ENCODE assay signal across 8 mouse cellular contexts in genomic region chr12:72976718-72977117, GRCm38 (mm10). TPM values are rescaled to one million over a fixed set of nuclear protein-coding genes. Genes with fewer than 3 reads are reported as not detected.
DNase-seq lines count a peak whose midpoint lies in the region; ATAC-seq and TF ChIP-seq lines count a peak whose summit lies in the region.

No protein-coding gene starts in this region.

- peaks cover 51% of the 10 kb centered on the region for H3K27me3 ChIP-seq in forebrain, embryonic 12.5 days
- H3K27me3 ChIP-seq in heart, postnatal 0 days (ENCODE audit: control insufficient read depth, insufficient read depth, low read length), result no peaks in the 10 kb centered on the region
- H3K27me3 ChIP-seq in liver, embryonic 15.5 days, result no peaks in the 10 kb centered on the region
- peaks cover 30% of the 10 kb centered on the region for H3K27me3 ChIP-seq in neural tube, embryonic 13.5 days

- H3K36me3 ChIP-seq in forebrain, embryonic 12.5 days (replicated peaks), result no peaks in the 10 kb centered on the region
- no peaks in the 10 kb centered on the region for H3K36me3 ChIP-seq in heart, postnatal 0 days (replicated peaks; ENCODE audit: control insufficient read depth, insufficient read depth, low read length)
- no peaks in the 10 kb centered on the region for H3K36me3 ChIP-seq in liver, embryonic 15.5 days (replicated peaks)
- H3K36me3 ChIP-seq in neural tube, embryonic 13.5 days, result no peaks in the 10 kb centered on the region

- H3K4me3 ChIP-seq in forebrain, embryonic 12.5 days (replicated peaks), result no peak overlapping the region; the same call in 1 of the 2 replicates
- H3K4me3 ChIP-seq in heart, postnatal 0 days (ENCODE audit: low read depth, low read length), result peak overlapping the region; percentile 40
- H3K4me3 ChIP-seq in liver, embryonic 15.5 days (replicated peaks), result no peak overlapping the region; the same call in 1 of the 2 replicates
- peak overlapping the region; percentile 13; the same call in 1 of the 2 replicates for H3K4me3 ChIP-seq in neural tube, embryonic 13.5 days

- no peak overlapping the region for H3K9ac ChIP-seq in forebrain, embryonic 12.5 days
- 0 out of 2 replicates have a peak overlapping the region, but pooled peaks have one; percentile 27 for H3K9ac ChIP-seq in heart, postnatal 0 days (replicated peaks; ENCODE audit: low read depth, low read length)
- H3K9ac ChIP-seq in liver, embryonic 15.5 days, result no peak overlapping the region
- peak overlapping the region; percentile 45; the same call in 1 of the 2 replicates for H3K9ac ChIP-seq in neural tube, embryonic 13.5 days

- H3K27ac ChIP-seq in forebrain, embryonic 12.5 days, result no peak overlapping the region
- no peak overlapping the region for H3K27ac ChIP-seq in heart, postnatal 0 days (ENCODE audit: low read depth)
- no peak overlapping the region for H3K27ac ChIP-seq in liver, embryonic 15.5 days (replicated peaks)
- no peak overlapping the region for H3K27ac ChIP-seq in neural tube, embryonic 13.5 days (replicated peaks)

- no peak for TF ChIP-seq EP300 in heart, postnatal 0 days (IDR thresholded peaks at IDR 0.05; ENCODE audit: low read depth)

- no peaks in the 10 kb centered on the region for H3K9me3 ChIP-seq in forebrain, embryonic 12.5 days
- H3K9me3 ChIP-seq in heart, postnatal 0 days (replicated peaks; ENCODE audit: control insufficient read depth, low read length), result no peaks in the 10 kb centered on the region
- H3K9me3 ChIP-seq in liver, embryonic 15.5 days (replicated peaks), result no peaks in the 10 kb centered on the region
- H3K9me3 ChIP-seq in neural tube, embryonic 13.5 days, result no peaks in the 10 kb centered on the region

- peak overlapping the region; percentile 38 for H3K4me2 ChIP-seq in forebrain, embryonic 12.5 days
- H3K4me2 ChIP-seq in heart, postnatal 0 days (ENCODE audit: low read depth, low read length), result peak overlapping the region; percentile 76
- peak overlapping the region; percentile 49 for H3K4me2 ChIP-seq in liver, embryonic 15.5 days
- peak overlapping the region; percentile 47 for H3K4me2 ChIP-seq in neural tube, embryonic 13.5 days

- WGBS in forebrain, embryonic 12.5 days, result 3% methylated on average over 12 of the region's 12 CpGs
- WGBS in heart, postnatal 0 days, result 1% methylated on average over 12 of the region's 12 CpGs
- 2% methylated on average over 12 of the region's 12 CpGs for WGBS in liver, embryonic 15.5 days (ENCODE audit: insufficient replicate concordance)
- 2% methylated on average over 12 of the region's 12 CpGs for WGBS in neural tube, embryonic 13.5 days

- peak; percentile 81 for DNase-seq in CD4-positive, CD25-positive, alpha-beta regulatory T cell, adult 2 months (ENCODE audit: low read depth, low spot score)
- DNase-seq in brain, embryonic 18.5 days (ENCODE audit: low read depth, low spot score), result peak; percentile 40
- peak; percentile 80 for DNase-seq in heart, postnatal 0 days (ENCODE audit: low spot score)
- DNase-seq in kidney, postnatal 36 days, result peak; percentile 65 to 85
- DNase-seq in telencephalon, adult 2 months (ENCODE audit: low read depth, low spot score), result peak; percentile 38

- 0 out of 2 replicates have a peak, but pooled peaks cover 4% of the 10 kb centered on the region for H3K4me1 ChIP-seq in forebrain, embryonic 12.5 days
- H3K4me1 ChIP-seq in heart, postnatal 0 days (ENCODE audit: control insufficient read depth, insufficient read depth), result no peaks in the 10 kb centered on the region
- no peaks in the 10 kb centered on the region for H3K4me1 ChIP-seq in liver, embryonic 15.5 days (replicated peaks)
- peaks cover 7% of the 10 kb centered on the region; the same call in 1 of the 2 replicates for H3K4me1 ChIP-seq in neural tube, embryonic 13.5 days (replicated peaks)

- TF ChIP-seq CTCF in heart, postnatal 0 days (IDR thresholded peaks at IDR 0.05; ENCODE audit: low read depth), result peak; percentile 87

- peak; percentile 60; the same call in 1 of the 2 replicates for ATAC-seq in forebrain, embryonic 12.5 days (ENCODE audit: low FRiP score)
- ATAC-seq in heart, postnatal 0 days (ENCODE audit: insufficient read depth, low read depth), result peak; percentile 69; the same call in 1 of the 2 replicates
- no peak for ATAC-seq in liver, embryonic 15.5 days (ENCODE audit: insufficient read depth)
- peak; percentile 67 for ATAC-seq in neural tube, embryonic 13.5 days (ENCODE audit: low read depth)

RNA-seq across cellular contexts. Expression of gene 4930447C04Rik, which starts 36.1 kb away (rescaled TPM):
- polyA plus RNA-seq in forebrain, embryonic 12.5 days (2016; fragmentation: Nextera tagmentation; extraction: Ambion mirVana), result 2.3 and 3.2 TPM in 2 replicates
- not detected in 2 replicates for total RNA-seq in heart, postnatal 0 days (2014; rRNA removed; ENCODE audit: low replicate concordance)
- polyA plus RNA-seq in heart, postnatal 0 days (2015; fragmentation: Nextera tagmentation; extraction: Ambion mirVana), result 0.32 and 0.63 TPM in 2 replicates
- polyA plus RNA-seq in liver, embryonic 15.5 days (2015; fragmentation: Nextera tagmentation; extraction: Ambion mirVana), result 0.24 and 0.35 TPM in 2 replicates
- polyA plus RNA-seq in neural tube, embryonic 13.5 days (2015; fragmentation: Nextera tagmentation; extraction: Ambion mirVana), result 6.8 and 7.3 TPM in 2 replicates

RNA-seq across cellular contexts. Expression of gene Six6, which starts 37.0 kb away (rescaled TPM):
- 0.26 and 1.6 TPM in 2 replicates for polyA plus RNA-seq in forebrain, embryonic 12.5 days (2016; fragmentation: Nextera tagmentation; extraction: Ambion mirVana)
- not detected in 2 replicates for total RNA-seq in heart, postnatal 0 days (2014; rRNA removed; ENCODE audit: low replicate concordance)
- polyA plus RNA-seq in heart, postnatal 0 days (2015; fragmentation: Nextera tagmentation; extraction: Ambion mirVana), result not detected in 2 replicates
- not detected in 2 replicates for polyA plus RNA-seq in liver, embryonic 15.5 days (2015; fragmentation: Nextera tagmentation; extraction: Ambion mirVana)
- not detected in 2 replicates for polyA plus RNA-seq in neural tube, embryonic 13.5 days (2015; fragmentation: Nextera tagmentation; extraction: Ambion mirVana)

Comparison
In these comparisons a context has a peak if more than half of its experiments do, and no peak if none do; other contexts are left out.
1. H3K4me3 ChIP-seq: peak in heart, postnatal 0 days (single experiment) and neural tube, embryonic 13.5 days (single experiment); none in forebrain, embryonic 12.5 days (single experiment) and liver, embryonic 15.5 days (single experiment).
2. H3K9ac ChIP-seq: peak in heart, postnatal 0 days (single experiment) and neural tube, embryonic 13.5 days (single experiment); none in forebrain, embryonic 12.5 days (single experiment) and liver, embryonic 15.5 days (single experiment).
3. Peak in every context shown above with its lines, with median percentiles within 50 percentile points of each other: DNase-seq and H3K4me2 ChIP-seq.